Mouse (Mus musculus) liver (tissue): ENCODE results near the gene Slc22a14.
"Not testable (repeated sequence)": the region's sequence is repeated elsewhere in the genome, so short reads cannot be mapped to it uniquely, and the experiment has no call there.

ENCODE experiments used
- DNase-seq: peaks from one replicate; pipeline ENCODE4 v3.0.0-alpha.2; 2020; ENCODE audit warnings: mixed read lengths

Slc22a14 gene

GRCm38 (mm10) chr9:119255096-119255495 lies 110.3 kb downstream of the Slc22a14 start:
- DNase-seq = no peak

DNA sequence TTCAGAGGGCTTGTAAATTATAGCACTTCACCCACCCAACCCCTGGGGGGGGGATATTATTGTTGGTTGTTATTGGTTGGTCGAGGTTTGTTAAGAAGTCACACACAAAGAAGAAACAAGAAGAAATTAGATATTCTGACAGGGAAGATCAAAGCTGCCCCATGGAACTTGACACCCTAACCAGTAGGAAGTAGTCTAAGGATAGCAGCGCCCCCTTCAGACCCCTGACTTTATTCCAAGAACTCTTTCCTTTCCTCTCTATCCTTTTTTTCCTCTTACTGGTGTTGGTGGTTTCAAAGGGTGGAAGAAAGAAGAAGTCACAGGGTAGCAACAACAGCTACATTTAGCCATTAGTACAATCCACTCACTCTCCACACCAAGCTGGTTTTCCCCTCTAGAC lies 111.2 kb downstream of the Slc22a14 start:
- no peak for DNase-seq

- no peak for DNase-seq
Measured at GRCm38 (mm10) chr9:119247996-119248395, 117.4 kb downstream of the Slc22a14 start.

DNA sequence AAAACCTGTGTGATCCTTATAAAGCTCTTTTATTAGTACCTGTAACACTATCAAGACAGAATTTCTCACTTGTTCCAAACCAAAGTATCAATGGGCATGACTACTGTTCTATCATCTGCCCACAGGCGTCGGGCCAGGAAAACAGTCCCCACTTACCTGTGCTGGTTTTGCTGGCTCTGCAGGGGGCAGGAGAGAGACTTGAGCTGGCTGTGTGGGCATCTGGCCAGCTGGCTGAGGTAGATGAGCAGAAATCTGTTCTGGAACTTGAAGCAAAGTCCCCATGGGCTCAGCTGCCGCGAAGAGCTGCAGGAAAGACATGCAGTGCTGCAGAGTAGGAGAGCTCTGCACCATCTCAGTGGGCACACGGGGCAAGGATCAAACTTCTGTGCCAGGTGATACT lies 118.5 kb downstream of the Slc22a14 start:
- no peak for DNase-seq

DNA sequence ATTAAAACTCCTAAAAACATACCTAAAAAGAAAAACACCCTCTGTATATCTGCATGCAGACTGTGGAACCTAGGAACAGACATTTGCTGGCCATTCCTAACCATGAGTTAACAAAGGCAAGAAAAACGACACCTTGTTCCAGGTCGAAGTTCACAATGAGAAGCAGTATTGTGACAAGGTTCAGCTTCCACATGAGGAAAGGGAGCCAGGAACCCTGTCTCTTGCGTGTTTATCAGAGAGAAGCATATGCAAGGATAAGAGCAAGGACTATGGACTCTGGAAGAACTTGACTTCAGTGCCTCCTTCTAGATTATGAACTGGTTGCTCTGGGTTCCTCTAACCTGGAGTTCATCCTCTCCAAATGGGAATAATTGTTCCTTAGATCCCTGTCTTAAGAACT lies 121.4 kb downstream of the Slc22a14 start:
- DNase-seq = no peak

DNA sequence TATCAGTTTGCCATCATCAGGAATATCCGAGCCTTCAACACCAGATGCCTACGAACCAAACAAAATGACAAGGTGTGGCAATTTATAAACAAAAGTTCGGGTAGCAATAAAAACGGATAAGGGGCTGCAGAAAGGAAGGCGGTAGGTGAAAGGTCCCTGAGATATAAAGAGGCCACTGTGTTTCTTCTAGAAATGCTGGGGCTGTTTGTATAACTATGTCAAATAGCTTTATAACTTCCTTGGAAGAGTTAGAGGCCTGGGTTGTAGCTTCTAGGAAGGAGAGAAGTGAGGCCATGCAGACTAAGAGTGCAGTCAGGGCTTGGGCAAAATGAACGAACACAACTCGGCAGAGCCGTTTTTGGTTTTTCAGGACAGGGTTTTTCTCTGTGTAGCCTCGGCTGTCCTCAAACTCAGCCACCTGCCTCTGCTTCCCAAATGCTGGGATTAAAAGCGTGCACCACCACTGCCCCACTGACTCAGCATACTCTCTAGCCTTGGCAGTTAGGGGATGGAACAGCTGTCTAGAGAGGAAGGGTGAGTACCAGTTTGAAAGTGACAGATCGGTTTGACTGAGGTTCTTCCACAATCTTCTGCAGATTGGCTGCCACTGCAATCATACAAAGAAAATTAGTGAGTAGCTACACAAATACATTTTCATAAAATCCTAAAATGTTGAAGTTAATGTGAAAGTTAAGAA lies 124.0 kb downstream of the Slc22a14 start:
- no peak for DNase-seq

GRCm38 (mm10) chr9:119240286-119240997 lies 124.9 kb downstream of the Slc22a14 start:
- DNase-seq = no peak

- no peak for DNase-seq
Measured at GRCm38 (mm10) chr9:119239274-119239673, 126.1 kb downstream of the Slc22a14 start.

- DNase-seq = no peak
Measured at GRCm38 (mm10) chr9:119238796-119239195, 126.6 kb downstream of the Slc22a14 start.

GRCm38 (mm10) chr9:119231552-119231951 lies 133.8 kb downstream of the Slc22a14 start:
- no peak for DNase-seq

- no peak for DNase-seq
Measured at GRCm38 (mm10) chr9:119230829-119231228, 134.5 kb downstream of the Slc22a14 start.

- DNase-seq = no peak
Measured at GRCm38 (mm10) chr9:119220249-119220648, 145.1 kb downstream of the Slc22a14 start.

- DNase-seq = no peak
Measured at GRCm38 (mm10) chr9:119219667-119220066, 145.7 kb downstream of the Slc22a14 start.

- not testable (repeated sequence) for DNase-seq
Measured at GRCm38 (mm10) chr9:119215341-119215740, 150.0 kb downstream of the Slc22a14 start.

DNA sequence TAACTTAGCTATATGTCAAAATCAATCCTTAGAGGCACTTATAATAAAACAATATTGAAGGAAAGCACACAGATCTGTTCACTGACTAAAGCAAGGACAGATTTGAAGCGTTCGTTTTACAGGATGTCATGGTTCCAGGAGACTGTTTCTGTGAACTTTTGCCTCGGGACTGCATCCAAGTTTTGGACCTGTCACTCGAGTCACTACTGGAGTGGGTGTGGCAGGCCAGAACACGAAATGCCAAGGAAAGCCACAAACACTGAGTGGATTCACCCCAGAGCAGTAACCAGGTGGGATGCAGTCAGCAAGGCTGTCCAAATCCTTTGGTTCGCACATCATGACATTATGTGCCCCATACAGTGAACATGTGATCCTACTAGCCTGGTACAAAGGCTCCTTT lies 150.8 kb downstream of the Slc22a14 start:
- no peak for DNase-seq

DNA sequence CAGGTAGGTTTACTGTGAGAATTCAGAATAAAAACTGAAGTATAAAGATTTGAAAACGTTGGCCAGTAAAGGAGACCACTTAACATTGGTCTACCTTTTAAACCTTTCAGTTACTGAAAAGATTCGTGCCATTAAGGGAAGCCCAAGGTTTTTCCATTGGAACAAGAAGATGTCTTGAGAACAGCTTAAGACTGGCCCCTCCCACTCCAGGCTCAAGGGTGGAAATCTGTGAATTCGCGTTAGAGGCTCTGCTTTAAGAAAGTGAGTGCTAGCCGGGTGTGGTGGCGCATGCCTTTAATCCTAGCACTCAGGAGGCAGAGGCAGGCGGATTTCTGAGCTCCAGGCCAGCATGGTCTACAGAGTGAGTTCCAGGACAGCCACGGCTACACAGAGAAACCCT lies 152.4 kb downstream of the Slc22a14 start:
- DNase-seq = no peak

- no peak for DNase-seq
Measured at GRCm38 (mm10) chr9:119208998-119209397, 156.4 kb downstream of the Slc22a14 start, which contains the start of gene Slc22a13. Gene Slc22a13 (minus strand): TSS chr9:119209098.

GRCm38 (mm10) chr9:119207113-119207512 lies 158.2 kb downstream of the Slc22a14 start:
- DNase-seq = no peak

DNA sequence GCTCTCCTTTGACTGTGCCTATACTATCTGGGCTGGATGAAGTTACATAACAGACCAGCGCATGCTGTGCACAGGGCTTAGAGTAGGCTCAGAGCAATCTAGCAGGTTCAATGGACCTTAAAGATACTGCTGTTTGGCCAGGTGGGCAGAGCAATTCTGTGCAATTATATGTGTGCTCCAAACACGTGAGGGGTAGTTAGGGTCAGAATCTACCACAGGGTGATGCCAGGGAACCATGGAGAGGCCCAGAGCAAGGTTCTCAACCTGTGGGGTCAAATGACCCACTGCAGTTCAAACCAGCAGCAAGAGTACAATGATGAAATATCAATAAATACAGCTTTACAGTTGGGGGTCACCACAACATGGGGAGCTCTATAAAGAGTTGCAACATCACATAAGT lies 158.7 kb downstream of the Slc22a14 start:
- DNase-seq = no peak

DNA sequence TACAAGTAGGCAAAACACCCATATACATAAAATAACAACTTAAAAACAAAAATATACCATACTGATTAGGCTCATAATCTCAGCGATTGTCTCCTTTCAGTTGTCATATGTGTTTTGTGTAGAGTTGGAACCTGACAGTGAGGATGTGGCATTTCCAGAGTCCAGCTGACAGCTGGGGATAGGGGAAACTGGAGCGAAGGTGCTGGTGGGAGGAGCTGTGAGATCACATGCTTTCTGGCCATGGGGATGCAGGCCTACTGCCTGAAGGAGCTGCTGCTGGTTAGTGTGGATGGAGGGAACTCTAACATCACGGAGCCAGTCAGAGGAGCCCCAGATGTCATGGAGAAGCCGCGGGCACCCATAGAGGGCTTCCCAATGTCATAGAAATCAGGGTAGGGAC lies 159.6 kb downstream of the Slc22a14 start:
- no peak for DNase-seq

DNA sequence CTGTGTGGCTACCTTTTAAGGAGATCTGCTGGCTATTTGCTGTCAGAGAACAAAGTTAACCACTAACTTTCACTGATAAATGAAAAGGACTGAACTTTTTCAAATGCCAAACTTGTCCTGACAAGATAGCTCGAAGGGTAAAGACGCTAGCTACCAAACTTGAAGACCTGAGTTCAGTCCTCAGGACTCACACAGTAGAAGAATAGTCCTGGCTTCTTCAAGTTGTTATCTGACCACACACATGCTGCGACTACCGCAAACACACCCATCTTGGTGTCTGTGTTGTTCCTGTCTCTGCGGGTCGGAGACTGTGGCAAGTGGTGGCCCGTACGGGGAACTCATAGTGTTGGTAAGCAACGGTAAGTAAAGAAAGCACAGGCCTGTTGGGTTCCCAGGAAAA lies 161.7 kb downstream of the Slc22a14 start:
- no peak for DNase-seq

DNA sequence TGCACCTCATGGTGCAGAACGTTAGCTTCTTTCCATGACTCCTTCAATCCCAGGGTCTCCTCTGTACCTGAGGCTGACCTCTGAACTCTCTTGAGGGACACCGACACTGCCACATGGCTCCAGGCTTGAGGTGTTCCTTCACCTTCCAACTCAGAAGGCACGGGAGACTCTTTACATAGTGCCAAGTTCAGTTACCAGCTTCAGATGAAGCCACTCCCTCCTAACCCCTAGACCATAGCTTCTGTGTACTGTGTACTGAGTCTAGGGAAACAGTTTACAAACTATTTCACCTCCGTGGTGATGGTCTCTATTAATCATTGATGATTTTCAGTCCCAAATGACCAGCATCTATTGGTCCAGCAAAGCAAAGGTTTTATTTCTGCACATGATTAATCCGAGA lies 163.7 kb downstream of the Slc22a14 start:
- no peak for DNase-seq

- no peak for DNase-seq
Measured at GRCm38 (mm10) chr9:119199151-119199861, 166.0 kb downstream of the Slc22a14 start.
